Mouse (Mus musculus) stomach, postnatal 0 days (tissue): ENCODE results near the gene Ccdc175.
A peak's percentile ranks its signal among the peaks of the same experiment; 100 is the strongest.

Experiments used
- CTCF ChIP-seq: IDR thresholded peaks from 2 replicates; pipeline ENCODE4 v1.5.1; 2016; ENCODE audit warnings: antibody characterized with exemption, low read depth, mild to moderate bottlenecking, moderate library complexity
- EP300 ChIP-seq: optimal IDR thresholded peaks from 2 replicates; pipeline ENCODE3; 2016; ENCODE audit warnings: antibody characterized with exemption

- TF ChIP-seq CTCF (peak; percentile 76), EP300 (no peak)
Observed at GRCm38 (mm10) chr12:72053303-72053702, 131.5 kb downstream of the Ccdc175 start.
